Mouse (Mus musculus) brain, embryonic 18.5 days (tissue): ENCODE results near the gene 2010300C02Rik.

Experiments
- DNase-seq: peaks from one replicate; pipeline ENCODE4 v3.0.0-alpha.2; 2012; ENCODE audit warnings: low read depth, low spot score

The 2010300C02Rik gene

GRCm38 (mm10) chr1:37667386-37667785 is 52.5 kb downstream of the 2010300C02Rik start:
- no peak for DNase-seq

DNA sequence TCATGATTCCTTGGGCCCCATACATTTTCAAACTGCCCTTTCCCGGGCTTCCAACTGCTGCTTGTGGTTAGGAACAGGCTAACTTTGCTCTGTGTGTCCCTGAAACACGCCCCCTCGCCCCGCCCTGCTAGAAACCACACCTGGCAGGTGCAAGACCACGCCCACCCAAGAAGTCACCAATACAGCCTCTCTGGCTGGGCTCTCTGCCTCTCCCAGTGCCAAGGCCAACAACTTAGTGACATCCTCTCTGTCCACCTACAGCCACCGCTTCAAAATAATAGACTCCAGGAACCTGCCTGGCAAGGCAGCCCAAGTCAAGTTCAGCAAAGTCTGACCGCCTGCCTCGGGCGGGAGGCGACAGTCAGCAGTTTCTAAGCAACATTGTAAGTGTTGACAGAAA is 53.3 kb downstream of the 2010300C02Rik start:
- no peak for DNase-seq

DNA sequence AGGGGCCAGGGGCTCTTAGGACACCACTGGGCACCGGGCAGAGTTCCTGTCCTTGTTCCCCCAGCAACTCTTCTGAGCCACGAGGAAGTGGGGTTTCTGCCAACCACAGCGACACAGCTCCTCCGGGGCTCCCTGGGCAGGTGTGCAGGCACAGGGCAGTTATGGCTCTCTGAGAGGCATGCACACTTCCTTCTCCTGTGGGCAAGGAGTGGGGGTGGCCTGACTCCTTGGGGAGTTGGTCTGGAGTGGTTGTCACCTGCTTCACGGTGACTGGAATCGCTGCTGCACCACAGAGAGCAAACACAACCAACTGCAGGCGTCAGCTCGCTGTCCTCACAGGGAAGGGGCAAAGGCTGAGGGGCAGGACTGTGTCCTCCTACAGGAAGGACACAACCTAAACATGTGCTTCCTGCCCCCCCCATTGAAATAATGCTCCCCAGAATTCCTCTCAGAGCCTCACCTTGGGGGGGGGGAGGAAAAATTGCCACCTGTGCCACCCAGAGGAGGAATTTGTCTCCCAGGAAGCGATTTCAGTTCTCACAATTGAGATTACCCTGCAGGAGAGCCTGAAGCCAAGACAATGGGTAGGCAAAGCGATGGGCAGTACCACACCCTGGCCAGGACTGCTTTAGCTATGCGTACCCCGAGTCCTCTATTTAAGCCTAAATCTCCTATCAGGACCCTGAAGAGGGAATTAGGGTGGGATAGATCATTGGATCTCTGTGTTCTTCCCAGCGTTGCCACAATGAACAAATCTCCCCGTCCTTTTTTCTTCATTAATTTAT is 54.2 kb downstream of the 2010300C02Rik start:
- DNase-seq, result no peak

GRCm38 (mm10) chr1:37664496-37664895 is 55.4 kb downstream of the 2010300C02Rik start:
- no peak for DNase-seq

GRCm38 (mm10) chr1:37663606-37664005 is 56.3 kb downstream of the 2010300C02Rik start:
- no peak for DNase-seq

DNA sequence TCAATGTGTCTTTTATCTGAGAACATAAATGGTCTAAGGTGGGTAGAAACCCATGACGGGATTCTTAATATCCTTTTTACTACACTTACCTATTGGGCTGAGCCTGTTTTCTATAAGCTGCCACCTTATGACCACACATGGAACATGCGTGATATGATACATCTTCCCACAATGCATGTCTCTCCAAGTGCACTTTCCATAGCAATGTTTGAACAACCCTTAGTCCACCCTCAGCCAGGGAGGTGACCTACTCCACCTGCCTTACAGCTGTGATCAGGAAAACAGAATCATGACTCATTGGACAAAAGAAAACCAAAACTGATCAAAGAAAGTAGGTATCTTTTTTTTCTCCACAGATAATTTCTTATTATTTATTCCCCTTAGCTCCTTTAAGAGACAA is 63.9 kb downstream of the 2010300C02Rik start:
- DNase-seq, result no peak

DNA sequence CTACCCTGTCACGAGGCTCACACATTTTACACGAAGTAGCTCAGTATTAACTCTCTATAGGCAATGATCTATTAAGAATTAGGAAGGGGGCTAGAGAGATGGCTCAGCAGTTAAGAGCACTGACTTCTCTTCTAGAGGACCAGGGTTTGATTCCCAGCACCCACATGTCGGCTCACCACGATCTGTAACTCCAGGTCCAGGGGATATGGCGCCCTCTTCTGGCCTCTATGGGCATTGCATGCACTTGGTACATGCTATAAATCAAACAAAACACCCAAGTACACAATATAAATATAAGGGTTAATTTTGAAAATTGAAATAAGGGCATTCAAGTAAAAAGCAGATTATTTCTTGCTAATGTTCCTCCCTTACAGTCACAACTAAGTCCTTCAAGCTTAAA is 65.9 kb downstream of the 2010300C02Rik start:
- no peak for DNase-seq

GRCm38 (mm10) chr1:37647066-37647465 is 72.8 kb downstream of the 2010300C02Rik start:
- DNase-seq, result no peak

GRCm38 (mm10) chr1:37644501-37644900 is 75.4 kb downstream of the 2010300C02Rik start:
- no peak for DNase-seq

GRCm38 (mm10) chr1:37643794-37644365 is 76.0 kb downstream of the 2010300C02Rik start:
- no peak for DNase-seq

DNA sequence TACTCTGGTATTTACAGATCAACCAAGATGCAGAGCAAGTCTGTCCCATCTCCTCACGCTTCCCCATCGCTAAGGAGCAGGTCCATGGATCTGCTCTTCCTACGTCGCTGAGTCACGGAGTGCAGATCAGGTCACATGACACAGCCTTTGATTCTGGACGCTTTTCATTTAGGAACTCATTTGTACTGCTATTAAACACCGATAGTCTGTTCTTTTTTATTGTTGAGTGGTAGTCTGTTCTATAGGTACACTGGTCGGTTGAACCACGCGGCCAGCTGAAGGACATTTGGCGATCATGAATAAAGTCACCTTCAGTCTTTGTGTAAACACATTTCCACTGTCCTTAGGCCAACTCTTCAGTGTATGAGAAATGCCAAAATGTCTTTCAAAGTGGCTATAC is 78.5 kb downstream of the 2010300C02Rik start:
- DNase-seq, result no peak

DNA sequence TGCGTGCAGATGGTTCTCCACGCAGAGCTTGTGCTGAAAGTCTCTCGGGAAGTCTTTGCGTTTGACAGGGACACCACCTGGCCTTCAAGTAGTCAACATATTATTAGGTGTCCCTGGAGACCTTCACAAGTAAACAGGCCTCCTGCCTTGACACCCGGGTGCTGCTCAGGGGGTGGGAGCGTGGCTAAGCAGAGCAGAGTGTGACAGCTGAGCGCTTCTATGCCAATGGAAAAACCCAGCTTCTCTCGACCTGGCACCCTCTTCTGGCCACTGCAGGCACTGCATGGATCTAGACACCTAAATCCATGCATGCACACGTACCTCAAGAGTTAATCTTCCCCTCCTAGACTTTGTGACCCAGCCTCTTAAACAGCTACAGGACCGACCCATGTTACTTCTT is 80.8 kb downstream of the 2010300C02Rik start:
- DNase-seq, result peak; percentile 37

- no peak for DNase-seq
These were observed 81.3 kb downstream of the 2010300C02Rik start for GRCm38 (mm10) chr1:37638560-37638959.

DNA sequence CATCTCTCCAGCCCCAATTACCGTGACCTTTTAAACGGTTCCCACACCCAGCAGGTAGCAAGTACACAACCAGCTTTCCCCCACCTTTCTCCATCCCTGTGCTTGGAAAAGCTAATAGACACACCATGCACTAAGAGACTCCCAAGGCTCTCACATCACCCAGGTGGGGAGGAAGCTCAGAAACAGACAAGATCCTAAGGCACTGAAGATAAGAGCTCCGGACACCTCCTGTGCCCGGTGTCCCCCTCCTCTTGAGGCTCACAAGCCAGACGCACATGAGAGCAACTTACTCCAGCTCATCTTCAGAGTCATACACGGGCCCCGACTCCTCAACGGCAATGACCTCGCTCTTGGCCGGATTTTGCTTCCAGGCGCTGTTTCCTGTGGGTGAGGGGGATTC is 82.3 kb downstream of the 2010300C02Rik start:
- DNase-seq, result no peak

DNA sequence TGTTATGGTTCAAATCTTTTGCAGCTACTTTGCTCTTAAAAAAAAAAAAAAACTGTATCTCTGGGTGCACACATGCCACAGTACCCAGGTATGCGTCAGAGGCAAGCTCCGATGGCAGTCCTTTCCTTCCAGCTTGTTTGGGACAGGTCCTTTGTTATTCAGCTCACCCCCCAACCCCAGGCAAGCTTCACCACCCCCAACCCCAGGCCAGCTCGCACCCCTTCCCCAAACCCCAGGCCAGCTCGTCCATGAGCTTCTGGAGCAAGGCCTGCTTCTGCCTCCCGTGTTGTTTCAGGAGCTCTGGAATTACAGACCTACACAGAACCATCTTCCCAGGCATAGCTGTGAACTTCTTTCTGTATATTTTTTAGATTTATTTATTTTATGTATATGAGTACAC is 83.1 kb downstream of the 2010300C02Rik start:
- no peak for DNase-seq

DNA sequence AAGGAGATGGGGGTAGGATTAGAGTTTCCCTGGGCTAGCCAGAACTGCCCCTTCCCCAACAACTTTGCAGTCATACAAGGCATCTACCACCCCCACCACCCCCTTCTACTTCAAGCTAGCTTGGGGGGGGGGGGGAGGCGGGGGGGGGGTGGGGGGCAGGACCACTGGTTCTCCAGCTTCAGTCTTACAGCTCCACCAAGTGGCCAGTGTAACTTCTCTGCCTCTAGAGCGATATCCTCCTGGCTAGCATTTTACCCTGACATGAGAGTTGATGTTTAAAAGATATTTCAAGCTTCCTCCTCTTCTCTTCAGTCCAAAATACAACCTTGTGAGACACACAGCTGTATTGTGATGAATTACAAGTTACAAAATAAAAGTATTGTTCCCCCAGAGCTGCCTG is 83.7 kb downstream of the 2010300C02Rik start:
- no peak for DNase-seq

DNA sequence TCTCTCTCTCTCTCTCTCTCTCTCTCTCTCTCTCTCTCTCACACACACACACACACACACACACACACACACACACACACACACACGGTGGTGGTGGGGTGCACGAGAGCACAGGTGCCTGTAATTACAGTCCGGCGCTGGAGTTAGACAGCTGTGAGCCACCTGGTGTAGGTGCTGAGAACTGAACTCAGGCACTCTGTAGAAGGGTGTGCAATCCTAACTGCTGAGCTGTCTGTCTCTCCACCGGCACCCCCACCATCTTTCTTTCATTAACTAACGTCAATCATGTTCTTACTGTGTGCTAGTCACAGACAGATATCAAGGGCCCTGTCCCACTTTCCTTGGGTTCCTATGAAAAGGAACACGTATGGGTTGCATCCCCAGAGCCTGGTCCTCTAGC is 84.2 kb downstream of the 2010300C02Rik start:
- DNase-seq, result no peak

GRCm38 (mm10) chr1:37634658-37635057 is 85.2 kb downstream of the 2010300C02Rik start:
- no peak for DNase-seq

- DNase-seq, result no peak
These were observed 86.4 kb downstream of the 2010300C02Rik start for GRCm38 (mm10) chr1:37633516-37633915.

DNA sequence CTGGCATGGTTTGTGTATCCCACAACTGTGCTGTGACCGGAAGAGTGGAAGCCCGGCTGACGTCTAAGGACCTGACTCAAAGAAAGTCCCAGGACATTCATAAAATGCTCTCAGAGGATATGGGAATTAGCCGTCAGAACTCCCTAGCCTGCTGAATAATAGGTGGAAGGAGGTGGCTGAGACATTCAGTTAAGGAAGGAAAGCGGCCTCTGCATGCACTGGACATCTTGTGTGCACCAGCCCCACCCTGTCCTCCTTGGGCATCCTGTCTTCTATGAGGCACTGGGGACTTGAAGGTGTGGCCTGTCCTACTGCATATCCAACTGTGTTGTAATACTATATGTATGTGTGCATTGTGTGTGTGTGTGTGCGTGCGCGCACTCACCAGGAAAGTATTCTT is 87.5 kb downstream of the 2010300C02Rik start:
- DNase-seq, result no peak

DNA sequence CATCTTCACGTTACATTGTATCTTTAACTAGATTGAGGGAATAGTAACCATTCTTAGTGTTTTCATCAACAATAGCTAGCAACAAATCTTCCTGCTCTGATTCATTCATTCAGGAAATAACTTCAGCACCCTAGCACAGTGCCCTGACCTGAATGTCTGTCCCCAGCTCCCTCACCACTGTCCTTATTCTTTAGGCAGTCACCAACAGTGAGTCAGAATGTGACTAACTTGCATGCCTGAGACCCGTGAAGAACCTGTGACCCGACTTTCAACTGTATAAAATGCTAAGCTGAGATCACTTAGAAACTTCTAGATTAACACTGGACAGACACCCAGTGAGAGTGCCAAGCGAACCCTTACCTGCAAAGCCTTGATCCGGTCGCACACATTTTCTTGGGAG is 88.4 kb downstream of the 2010300C02Rik start:
- no peak for DNase-seq

GRCm38 (mm10) chr1:37630412-37631210 is 89.3 kb downstream of the 2010300C02Rik start:
- DNase-seq, result no peak

GRCm38 (mm10) chr1:37629876-37630275 is 90.0 kb downstream of the 2010300C02Rik start:
- DNase-seq, result no peak
